Mouse (Mus musculus) MEL (cell line): Measurements from ENCODE around the gene Lrat. TPM values are rescaled to one million over a fixed set of nuclear protein-coding genes. Genes with fewer than 3 reads are reported as not detected.

ENCODE experiments used
- DNase-seq: peaks from one replicate; pipeline ENCODE4 v3.0.0; 2011; ENCODE audit warnings: low read depth, low spot score
- H3K27ac ChIP-seq: 2 replicates; pipeline ENCODE4 v1.5.1; 2012; ENCODE audit warnings: low read depth, mild to moderate bottlenecking, control low read depth, low read length, moderate library complexity; ENCODE audit not compliant: control insufficient read depth
- H3K27me3 ChIP-seq, 2 experiments: fragments of 150-350 bp in 1 of 2; sonication (generic) in 1 of 2; 2 replicates each; pipeline ENCODE4 v1.6.1; 2012; ENCODE audit warnings: low read length in 2 of 2, mild to moderate bottlenecking in 2 of 2, improper control_type of control experiment in 1 of 2, moderate library complexity in 1 of 2; ENCODE audit not compliant: insufficient read depth in 2 of 2, control insufficient read depth in 1 of 2
- H3K36me3 ChIP-seq, 2 experiments: 2 replicates each; pipeline ENCODE4 v1.6.1; 2012 to 2014; ENCODE audit warnings: low read length in 2 of 2, improper control_type of control experiment in 1 of 2, inconsistent platforms in 1 of 2, mild to moderate bottlenecking in 1 of 2; ENCODE audit not compliant: insufficient read depth in 2 of 2, control insufficient read depth in 1 of 2
- H3K4me1 ChIP-seq, 2 experiments: fragments of 150-350 bp in 1 of 2; sonication (generic) in 1 of 2; 2 replicates each; pipeline ENCODE4 v1.6.1; 2012; ENCODE audit warnings: low read length in 2 of 2, improper control_type of control experiment in 1 of 2, mild to moderate bottlenecking in 1 of 2; ENCODE audit not compliant: insufficient read depth in 2 of 2, control insufficient read depth in 1 of 2
- H3K4me3 ChIP-seq, 2 experiments: fragments of 150-350 bp in 1 of 2; sonication (generic) in 1 of 2; 2 replicates each; pipeline ENCODE4 v1.5.1; 2012; ENCODE audit warnings: low read depth in 2 of 2, low read length in 2 of 2, mild to moderate bottlenecking in 2 of 2, moderate library complexity in 2 of 2, control low read depth in 1 of 2, improper control_type of control experiment in 1 of 2; ENCODE audit not compliant: control insufficient read depth in 1 of 2, insufficient read depth in 1 of 2
- H3K79me2 ChIP-seq: 2 replicates; pipeline ENCODE4 v1.6.1; 2012; ENCODE audit warnings: mild to moderate bottlenecking, low read length, moderate library complexity; ENCODE audit not compliant: control insufficient read depth, poor library complexity, insufficient read depth
- H3K9ac ChIP-seq: 2 replicates; pipeline ENCODE4 v1.6.1; 2012; ENCODE audit warnings: low read depth, mild to moderate bottlenecking, control low read depth, low read length, moderate library complexity; ENCODE audit not compliant: control insufficient read depth, poor library complexity, severe bottlenecking
- H3K9me3 ChIP-seq: fragments of 150-350 bp; sonication (generic); replicated peaks from 2 replicates; pipeline ENCODE4 v1.6.1; 2012; ENCODE audit warnings: mild to moderate bottlenecking, low read length, improper control_type of control experiment, moderate library complexity; ENCODE audit not compliant: insufficient read depth
- BHLHE40 ChIP-seq: IDR thresholded peaks from 2 replicates; pipeline ENCODE4 v1.6.1; 2012; ENCODE audit warnings: low read depth, mild to moderate bottlenecking, inconsistent platforms, low read length, improper control_type of control experiment, borderline replicate concordance
- E2F4 ChIP-seq: IDR thresholded peaks from 2 replicates; pipeline ENCODE4 v1.6.1; 2011; ENCODE audit warnings: low read depth, low read length, improper control_type of control experiment, borderline replicate concordance
- ELF1 ChIP-seq: IDR thresholded peaks from 2 replicates; pipeline ENCODE4 v1.6.1; 2014; ENCODE audit warnings: low read depth, mild to moderate bottlenecking, inconsistent platforms, low read length, improper control_type of control experiment, moderate library complexity
- EP300 ChIP-seq, 2 experiments: IDR thresholded peaks; 2 replicates each; pipeline ENCODE4 v1.6.1; 2011; ENCODE audit warnings: improper control_type of control experiment in 2 of 2, low read length in 2 of 2, low read depth in 1 of 2, mild to moderate bottlenecking in 1 of 2
- GABPA ChIP-seq: IDR thresholded peaks from 2 replicates; pipeline ENCODE4 v1.6.1; 2012; ENCODE audit warnings: low read depth, mild to moderate bottlenecking, inconsistent platforms, low read length, improper control_type of control experiment, moderate library complexity
- HCFC1 ChIP-seq: IDR thresholded peaks from 2 replicates; pipeline ENCODE4 v1.6.1; 2012; ENCODE audit warnings: low read depth, mild to moderate bottlenecking, inconsistent platforms, low read length, improper control_type of control experiment, moderate library complexity
- KAT2A ChIP-seq: conservative IDR thresholded peaks from 2 replicates; pipeline ENCODE4 v1.6.1; 2012; ENCODE audit warnings: low read depth, low read length, improper control_type of control experiment, inconsistent platforms
- MAX ChIP-seq: IDR thresholded peaks from 2 replicates; pipeline ENCODE4 v1.6.1; 2011; ENCODE audit warnings: low read length, improper control_type of control experiment
- MAZ ChIP-seq: IDR thresholded peaks from 2 replicates; pipeline ENCODE4 v1.6.1; 2012; ENCODE audit warnings: low read depth, mild to moderate bottlenecking, inconsistent platforms, low read length, improper control_type of control experiment
- MEF2A ChIP-seq: IDR thresholded peaks from 2 replicates; pipeline ENCODE4 v1.6.1; 2014; ENCODE audit warnings: low read depth, mild to moderate bottlenecking, inconsistent platforms, low read length, improper control_type of control experiment; ENCODE audit not compliant: poor library complexity, insufficient replicate concordance, severe bottlenecking; ENCODE audit errors: extremely low read depth
- MYB ChIP-seq: IDR thresholded peaks from 2 replicates; pipeline ENCODE4 v1.6.1; 2011; ENCODE audit warnings: mild to moderate bottlenecking, low read depth, low read length, improper control_type of control experiment
- MYC ChIP-seq: IDR thresholded peaks from 2 replicates; pipeline ENCODE4 v1.6.1; 2011; ENCODE audit warnings: low read depth, mild to moderate bottlenecking, low read length, improper control_type of control experiment, moderate library complexity
- SMC3 ChIP-seq: IDR thresholded peaks from 2 replicates; pipeline ENCODE4 v1.6.1; 2011; ENCODE audit warnings: low read depth, low read length, improper control_type of control experiment
- TAL1 ChIP-seq: IDR thresholded peaks from 2 replicates; pipeline ENCODE4 v1.6.1; 2012; ENCODE audit warnings: mild to moderate bottlenecking, inconsistent platforms, low read length, moderate library complexity, mixed read lengths
- TBP ChIP-seq: IDR thresholded peaks from 2 replicates; pipeline ENCODE4 v1.8.0; 2011; ENCODE audit warnings: low read depth, low read length, improper control_type of control experiment
- UBTF ChIP-seq: IDR thresholded peaks from 2 replicates; pipeline ENCODE4 v1.6.1; 2012; ENCODE audit warnings: low read depth, mild to moderate bottlenecking, inconsistent platforms, low read length, improper control_type of control experiment, moderate library complexity, borderline replicate concordance; ENCODE audit not compliant: insufficient read depth
- USF2 ChIP-seq, 2 experiments: IDR thresholded peaks; 2 replicates each; pipeline ENCODE4 v1.6.1; 2011 to 2012; ENCODE audit warnings: improper control_type of control experiment in 2 of 2, low read length in 2 of 2, borderline replicate concordance in 1 of 2, inconsistent platforms in 1 of 2, low read depth in 1 of 2, mild to moderate bottlenecking in 1 of 2; ENCODE audit not compliant: insufficient read depth in 1 of 2
- ZNF384 ChIP-seq: IDR thresholded peaks from 2 replicates; pipeline ENCODE4 v1.6.1; 2012; ENCODE audit warnings: low read depth, mild to moderate bottlenecking, inconsistent platforms, low read length, improper control_type of control experiment
- polyA plus RNA-seq, 2 experiments: library from polyadenylated mRNA; stranded (reverse) in 1 of 2; unstranded in 1 of 2; fragments of >175 nt in 1 of 2; fragments of >200 nt in 1 of 2; gene quantifications; 2 replicates each; pipeline versions ENCODE4 v1.2.1 to v1.2.4; 2012; ENCODE audit warnings: low replicate concordance in 2 of 2, low read depth in 1 of 2; ENCODE audit not compliant: insufficient read length in 2 of 2, insufficient read depth in 1 of 2, missing spikeins in 1 of 2
- total RNA-seq: library from RNA; depleted of rRNA; stranded (reverse); fragments of 300-350 nt; gene quantifications from 2 replicates; pipeline ENCODE4 v1.2.3, GENCODE M21; 2012

The Lrat gene
- total and polyA plus RNA-seq, 3 experiments = not detected

- Histone ChIP-seq H3K9ac (no peak overlapping the region), H3K79me2 (no peaks in the 10 kb centered on the region), H3K27ac (no peak overlapping the region), H3K27me3 (no peaks in the 10 kb centered on the region), H3K4me1 (no peaks in the 10 kb centered on the region), H3K36me3 (no peaks in the 10 kb centered on the region), H3K9me3 (no peaks in the 10 kb centered on the region), H3K4me3 (no peak overlapping the region)
- no peak for DNase-seq
- no peak for TF ChIP-seq USF2 (IDR thresholded peaks at IDR 0.05; ENCODE audit: borderline replicate concordance in 1 of 2, insufficient read depth in 1 of 2, low read depth in 1 of 2, low read length in 2 of 2)
- no peak for TF ChIP-seq UBTF
- no peak for TF ChIP-seq MEF2A
- TF ChIP-seq HCFC1 = no peak
- TF ChIP-seq ELF1 = no peak
- TF ChIP-seq GABPA = no peak
- TF ChIP-seq EP300 (IDR thresholded peaks at IDR 0.05; ENCODE audit: low read depth in 1 of 2, low read length in 2 of 2) = no peak
- TF ChIP-seq KAT2A = no peak
- TF ChIP-seq BHLHE40 = no peak
- TF ChIP-seq TBP = no peak
- no peak for TF ChIP-seq MYB
- no peak for TF ChIP-seq MAZ
- TF ChIP-seq E2F4 = no peak
- no peak for TF ChIP-seq ZNF384
- no peak for TF ChIP-seq MYC
- no peak for TF ChIP-seq TAL1
- no peak for TF ChIP-seq SMC3
Measured at GRCm38 (mm10) chr3:82915632-82916031, 11.9 kb upstream of the Lrat start.

- H3K36me3 ChIP-seq = no peaks in the 10 kb centered on the region
- DNase-seq = no peak
- no peaks in the 10 kb centered on the region for H3K27me3 ChIP-seq
- H3K4me1 ChIP-seq = no peaks in the 10 kb centered on the region
- no peaks in the 10 kb centered on the region for H3K9me3 ChIP-seq
- H3K4me3 ChIP-seq = no peak overlapping the region
- TF ChIP-seq E2F4 (no peak), MYB (no peak), MAX (no peak), GABPA (no peak), MAZ (no peak)
- H3K79me2 ChIP-seq = no peaks in the 10 kb centered on the region
- H3K27ac ChIP-seq = no peak overlapping the region
- H3K9ac ChIP-seq = no peak overlapping the region
Measured at GRCm38 (mm10) chr3:82908671-82909070, 4.9 kb upstream of the Lrat start.
